Mouse (Mus musculus): Measurements from ENCODE around the gene Zc3h10. TPM values are rescaled to one million over a fixed set of nuclear protein-coding genes. Genes with fewer than 3 reads are reported as not detected.

The Zc3h10 gene
- total RNA-seq, 2 experiments from 2014 or later, result 9.1 to 12.0 TPM

GRCm38 (mm10) chr10:128498590-128498989 is 49.0 kb downstream of the Zc3h10 start, which contains the start of gene Myl6b:
Myl6b (minus strand) TSS chr10:128498685.
- DNase-seq (ENCODE audit: low spot score in 2 of 2), result peak; percentile 90 to 96

DNA sequence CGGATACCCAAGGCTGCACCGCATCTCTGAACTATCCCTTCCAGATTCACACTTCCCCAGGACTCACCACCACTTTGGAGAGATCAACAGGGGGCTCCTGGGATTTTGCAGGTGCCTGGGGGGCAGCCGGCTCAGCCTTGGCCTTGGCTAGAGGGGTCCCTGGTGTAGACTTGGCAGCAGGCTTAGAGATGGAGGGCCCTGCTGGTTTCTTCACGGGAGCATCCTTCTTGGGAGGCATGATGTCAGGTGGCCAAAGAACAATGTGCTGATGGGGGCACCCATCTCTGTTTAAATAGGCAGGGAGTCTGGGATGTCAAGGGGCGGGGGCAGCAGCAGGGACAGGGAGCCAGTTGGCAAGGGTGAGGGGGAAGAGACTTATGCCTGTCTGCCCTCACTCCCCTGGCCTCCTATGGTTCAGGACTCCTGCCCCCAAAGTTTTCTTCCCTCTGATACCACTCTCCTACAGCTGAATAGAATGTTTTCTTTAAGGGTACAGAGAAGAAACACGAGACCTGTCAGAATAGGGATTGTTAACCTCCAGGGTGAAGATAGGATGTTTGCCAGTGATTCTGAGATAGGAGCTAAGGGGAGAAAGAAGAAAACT is 50.3 kb downstream of the Zc3h10 start:
- no peak for DNase-seq (ENCODE audit: low spot score in 2 of 2)

DNA sequence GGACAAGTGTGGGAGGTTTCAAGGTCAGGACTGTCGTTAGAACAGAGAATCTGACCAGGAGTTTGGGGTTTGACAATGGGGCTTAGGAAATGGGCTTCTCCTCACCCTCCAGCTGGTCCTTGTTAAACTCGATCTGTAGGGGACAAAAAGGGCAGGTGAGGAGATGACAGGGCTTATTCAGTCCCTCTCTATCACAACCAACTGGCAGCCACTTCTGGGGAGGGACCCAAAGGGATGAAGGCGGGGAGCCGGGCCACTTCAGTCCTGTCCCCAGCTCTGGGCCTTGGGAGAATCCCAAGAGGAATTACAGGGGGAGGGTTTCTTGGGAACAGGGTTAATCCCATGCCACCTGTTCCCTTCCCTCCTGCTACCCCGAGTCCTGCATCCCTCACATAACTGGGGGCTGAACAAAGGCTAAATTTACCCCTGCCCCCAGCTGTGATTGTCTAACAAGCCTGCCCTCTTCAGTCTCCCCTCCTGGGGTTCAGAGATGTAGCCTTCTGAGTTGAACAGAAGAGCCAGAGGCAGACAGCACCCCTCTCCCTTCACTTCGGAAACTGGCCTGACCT is 51.0 kb downstream of the Zc3h10 start:
- DNase-seq (ENCODE audit: low spot score in 2 of 2), result no peak

DNA sequence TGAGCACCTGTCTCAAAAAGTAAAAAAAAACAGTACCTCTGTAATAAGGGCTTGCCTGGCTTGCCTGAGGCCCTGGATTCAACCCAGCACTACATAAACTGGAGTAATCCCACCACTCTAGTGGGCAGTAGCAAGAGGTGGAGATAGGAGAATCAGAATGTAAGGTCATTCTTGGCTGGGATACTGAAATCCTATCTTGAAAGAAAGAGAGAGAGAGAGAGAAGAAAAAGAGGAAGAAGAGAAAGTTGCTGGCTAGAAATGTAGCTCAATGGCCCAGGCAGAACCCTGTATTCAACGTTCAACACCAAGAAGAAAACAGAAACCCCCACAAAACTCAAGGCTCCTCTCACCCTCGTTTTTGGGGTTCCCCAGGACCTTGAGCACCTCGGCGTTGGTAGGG is 51.7 kb downstream of the Zc3h10 start:
- no peak for DNase-seq (ENCODE audit: low spot score in 2 of 2)

DNA sequence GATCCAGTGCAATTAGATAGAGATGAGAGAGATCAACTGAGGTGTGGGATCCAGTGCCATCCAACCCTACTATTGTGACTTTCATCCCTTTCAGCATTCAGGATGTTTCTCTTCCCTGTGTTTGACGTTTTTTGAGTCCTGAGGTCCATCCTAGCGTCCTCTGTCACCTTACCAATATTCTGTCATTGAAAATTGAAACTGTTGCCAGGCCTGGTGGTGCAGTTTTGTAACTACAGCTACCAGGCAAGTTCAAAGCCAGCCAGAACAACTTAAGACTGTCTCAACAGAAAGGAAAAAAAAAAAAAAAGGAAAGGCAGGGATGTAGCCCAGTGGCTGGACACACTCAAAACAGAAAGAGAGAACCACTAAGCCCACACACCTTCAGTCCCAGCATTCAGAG is 52.3 kb downstream of the Zc3h10 start:
- peak in 1 of 2 experiments; percentile 10 for DNase-seq (ENCODE audit: low spot score in 2 of 2)

- DNase-seq (ENCODE audit: low spot score in 2 of 2), result peak in 1 of 2 experiments; percentile 32
These were observed 52.8 kb downstream of the Zc3h10 start for GRCm38 (mm10) chr10:128494667-128495245.

DNA sequence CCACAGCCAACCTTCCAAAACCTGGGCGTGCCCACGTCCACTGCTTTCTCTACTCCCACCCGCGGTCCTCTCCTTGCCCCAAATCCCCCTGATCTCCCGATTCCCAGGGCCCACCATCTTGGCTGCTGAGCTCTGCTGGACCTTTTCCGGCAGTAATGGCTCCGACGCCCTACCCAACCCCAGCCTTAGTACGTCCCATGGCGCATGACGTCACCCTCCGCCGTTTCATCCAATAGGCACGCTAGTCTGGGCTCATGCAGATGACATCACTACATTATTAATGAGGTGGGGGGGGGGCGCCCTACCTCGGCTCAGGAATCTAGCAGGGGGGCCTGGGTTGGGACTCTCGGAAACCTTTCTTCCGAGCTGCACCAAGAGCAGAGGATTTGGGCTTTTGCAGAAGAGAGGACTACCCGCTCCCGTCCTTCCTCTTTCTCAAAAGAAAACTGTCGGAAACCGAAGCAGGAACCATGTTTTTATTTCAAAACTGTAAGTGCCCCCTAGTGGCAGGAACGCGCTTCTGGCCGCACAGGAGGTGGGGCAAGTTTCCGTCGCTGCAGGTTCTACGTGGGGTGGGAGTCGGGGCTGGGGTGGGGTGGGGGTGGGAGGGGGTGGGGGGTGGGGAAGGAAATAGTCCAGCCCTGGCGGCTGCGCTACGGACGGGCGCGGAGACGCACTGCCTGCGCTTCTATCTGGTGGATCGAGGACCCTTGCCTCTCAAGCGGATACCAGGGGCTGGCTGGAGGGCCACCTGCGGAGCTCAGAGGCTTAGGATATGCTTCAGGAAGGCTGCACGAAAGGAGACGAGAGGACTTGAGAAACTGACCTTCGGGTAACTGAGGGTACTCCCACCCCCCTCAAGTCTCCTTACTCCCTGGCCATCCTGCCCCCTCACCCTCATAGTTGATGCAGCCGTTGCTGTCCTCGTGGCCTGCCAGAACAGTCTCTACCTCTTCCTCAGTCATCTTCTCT is 53.6 kb downstream of the Zc3h10 start, which contains the start of gene Myl6:
Myl6 (minus strand) TSS at position 451 of the 972 bp plus-strand sequence.
- DNase-seq (ENCODE audit: low spot score in 2 of 2), result peak; percentile 98 to 99

- DNase-seq (ENCODE audit: low spot score in 2 of 2), result no peak
These were observed 54.3 kb downstream of the Zc3h10 start for GRCm38 (mm10) chr10:128493319-128493694.

DNA sequence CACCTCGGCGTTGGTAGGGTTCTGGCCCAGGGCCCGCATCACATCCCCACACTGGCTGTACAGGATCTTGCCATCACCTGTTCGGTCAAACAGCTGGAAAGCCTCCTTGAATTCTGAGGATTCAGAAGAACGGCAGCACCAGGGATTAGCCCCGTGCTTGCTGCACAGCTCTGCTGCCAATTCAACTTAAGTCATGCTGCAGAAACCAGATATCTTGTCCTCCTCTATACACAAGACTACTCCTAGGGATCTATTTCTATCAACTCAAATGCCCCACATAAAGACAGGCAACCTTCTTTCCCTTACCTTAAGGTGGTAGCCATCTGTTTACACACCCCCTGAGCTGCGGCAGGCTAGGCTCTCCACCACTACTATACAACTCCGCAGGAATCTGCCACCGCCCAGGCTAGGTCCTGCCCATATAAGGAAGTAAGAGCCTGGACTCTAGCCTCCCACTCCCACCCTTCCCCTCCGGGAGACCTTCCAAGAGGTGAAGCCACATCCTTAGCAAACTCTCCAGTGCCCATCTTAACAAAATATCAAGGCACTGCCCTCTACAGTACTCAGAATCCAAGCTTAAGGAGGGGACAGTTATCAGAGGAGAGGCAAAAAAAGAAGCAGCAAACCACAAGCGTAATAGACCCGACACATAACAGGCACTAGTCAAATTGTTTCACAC is 54.8 kb downstream of the Zc3h10 start:
- DNase-seq (ENCODE audit: low spot score in 2 of 2), result peak; percentile 46 to 63

GRCm38 (mm10) chr10:128492051-128492450 is 55.5 kb downstream of the Zc3h10 start:
- DNase-seq (ENCODE audit: low spot score in 2 of 2), result peak in 1 of 2 experiments; percentile 7

Small RNAs within 50 kb of the gene (microRNA-seq; reads per million reads assigned to microRNA genes)
- gene Gm47275, result 0 reads per million in 2 experiments
- 0 to 0.57 reads per million in 2 experiments for gene Mir6916
- gene Mir6917, result 0 to 0.23 reads per million in 2 experiments

Other genes starting within 250 kb of the Zc3h10 start
- 1 to 10 TPM; 2.4 to 3.2 TPM for gene Il23a, start 249.0 kb downstream of the Zc3h10 start, total RNA-seq (2021)
- gene Pan2, start 244.4 kb downstream of the Zc3h10 start, total RNA-seq (2021), result 10 to 100 TPM; 15.1 to 15.4 TPM
- 10 to 100 TPM; 76.5 to 80.3 TPM for gene Cnpy2, start 225.3 kb downstream of the Zc3h10 start, total RNA-seq (2021)
- gene Cs, start 210.0 kb downstream of the Zc3h10 start, total RNA-seq (2021), result 100 to 1,000 TPM; 260 to 274 TPM
- 10 to 100 TPM; 60.0 to 62.1 TPM for gene Coq10a, start 178.8 kb downstream of the Zc3h10 start, total RNA-seq (2021)
- gene Ankrd52, start 170.7 kb downstream of the Zc3h10 start, total RNA-seq (2021), result 10 to 100 TPM; 83.6 to 86.7 TPM
- gene Slc39a5, start 146.5 kb downstream of the Zc3h10 start, total RNA-seq (2021), result under 1 TPM in 1 of 2 experiments, not detected in 1; 0.60 TPM
- gene Nabp2, start 136.3 kb downstream of the Zc3h10 start, total RNA-seq (2021), result 10 to 100 TPM; 94.5 TPM
- 10 to 100 TPM; 67.2 to 72.0 TPM for gene Rnf41, start 136.1 kb downstream of the Zc3h10 start, total RNA-seq (2021)
- gene Smarcc2, start 88.5 kb downstream of the Zc3h10 start, total RNA-seq (2021), result 100 to 1,000 TPM; 208 to 212 TPM
- 100 to 1,000 TPM; 596 to 608 TPM for gene Myl6, start 53.6 kb downstream of the Zc3h10 start, total RNA-seq (2021)
- gene Myl6b, start 49.1 kb downstream of the Zc3h10 start, total RNA-seq (2021), result 10 to 100 TPM; 15.5 to 16.2 TPM
- 1 to 10 TPM; 8.6 to 9.1 TPM for gene Esyt1, start 21.9 kb downstream of the Zc3h10 start, total RNA-seq (2021)
- 1,000 to 10,000 TPM; 1,911 to 2,072 TPM for gene Rpl41, start 1.5 kb upstream of the Zc3h10 start, total RNA-seq (2021)
- gene Pa2g4, start 18.2 kb upstream of the Zc3h10 start, total RNA-seq (2021), result 10 to 100 TPM; 72.9 to 74.1 TPM
- gene Erbb3, start 41.9 kb upstream of the Zc3h10 start, total RNA-seq (2021), result 1 to 10 TPM; 5.6 to 6.5 TPM
- 100 to 1,000 TPM; 329 to 373 TPM for gene Rps26, start 79.0 kb upstream of the Zc3h10 start, total RNA-seq (2021)
- gene Ikzf4, start 98.2 kb upstream of the Zc3h10 start, total RNA-seq (2021), result 10 to 100 TPM; 12.9 to 13.7 TPM
- gene Suox, start 126.3 kb upstream of the Zc3h10 start, total RNA-seq (2021), result 10 to 100 TPM; 12.2 to 12.6 TPM
- 100 to 1,000 TPM; 127 to 133 TPM for gene Rab5b, start 148.5 kb upstream of the Zc3h10 start, total RNA-seq (2021)
- 1 to 10 TPM; 1.5 to 1.6 TPM for gene Pmel, start 156.4 kb upstream of the Zc3h10 start, total RNA-seq (2021)
- 1 to 10 TPM; 6.1 to 9.3 TPM for gene Cdk2, start 157.3 kb upstream of the Zc3h10 start, total RNA-seq (2021)
- 10 to 100 TPM; 10.4 to 10.5 TPM for gene Dgka, start 197.1 kb upstream of the Zc3h10 start, total RNA-seq (2021)
- gene Pym1, start 200.1 kb upstream of the Zc3h10 start, total RNA-seq (2021), result 10 to 100 TPM; 30.2 to 31.0 TPM
- 1 to 10 TPM in 1 of 2 experiments, under 1 TPM in 1; 0.83 to 1.2 TPM for gene Mmp19, start 243.1 kb upstream of the Zc3h10 start, total RNA-seq (2021)

Measured in layer of hippocampus, postnatal 14 days (tissue).